Mouse (Mus musculus) left cerebral cortex, postnatal 14 days (tissue): ENCODE results near the gene Kmt5b. TPM values are rescaled to one million over a fixed set of nuclear protein-coding genes. Genes with fewer than 3 reads are reported as not detected.
A peak's percentile ranks its signal among the peaks of the same experiment; 100 is the strongest.

Experiments used
- DNase-seq, 2 experiments: peaks; one replicate each; pipeline ENCODE4 v3.0.0; 2021 to 2022; ENCODE audit warnings: low spot score in 2 of 2, mixed read lengths in 1 of 2
- intact Hi-C: fragments of 180-260 bp; cut with DNase I; formaldehyde crosslinking; loops from one replicate; pipeline ENCODE4 v1.15.1; 2025
- total RNA-seq, 2 experiments: library from RNA; stranded (reverse); gene quantifications; 2 replicates each; pipeline ENCODE4 v1.2.3; 2021

Gene Kmt5b
- total RNA-seq, 2 experiments from 2014 or later: 54.5 to 54.7 TPM

GRCm38 (mm10) chr19:3855091-3855490 lies 87.9 kb downstream of the Kmt5b start:
- DNase-seq: peak in 1 of 2 experiments; percentile 18
- intact Hi-C loops: no loop called here

- intact Hi-C loops: no loop called here
- DNase-seq: peak; percentile 38 to 45
Observed at GRCm38 (mm10) chr19:3855601-3856000, 88.4 kb downstream of the Kmt5b start.

GRCm38 (mm10) chr19:3857220-3857619 lies 90.0 kb downstream of the Kmt5b start:
- intact Hi-C loops: no loop called here
- DNase-seq: no peak

- DNase-seq: no peak
- intact Hi-C loops: no loop called here
Observed at GRCm38 (mm10) chr19:3862713-3863112, 95.5 kb downstream of the Kmt5b start.

DNA sequence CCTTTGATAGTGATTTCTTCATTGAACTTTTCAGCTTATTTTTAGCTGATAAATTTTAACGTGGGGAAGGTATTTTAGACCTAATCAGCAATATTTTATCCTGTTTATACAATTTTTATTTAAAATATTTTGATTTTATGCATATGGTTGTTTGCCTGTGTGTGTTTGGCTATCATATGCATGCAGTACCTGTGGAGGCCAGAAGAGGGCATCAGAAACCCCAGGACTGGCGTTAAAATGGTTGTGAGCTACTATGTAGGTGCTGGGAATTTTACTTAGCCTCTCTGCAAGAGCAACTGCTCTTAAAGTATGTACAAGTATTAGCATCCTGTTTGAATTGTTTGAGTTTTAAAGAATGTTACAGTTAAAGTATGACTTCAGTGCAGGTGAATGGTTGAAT lies 97.7 kb downstream of the Kmt5b start:
- DNase-seq: no peak
- intact Hi-C loops: no loop called here

Other genes starting within 250 kb of the Kmt5b start
- 10 to 100 TPM; 71.8 to 80.5 TPM for gene Ppp6r3, start 191.7 kb upstream of the Kmt5b start, total RNA-seq
- gene Lrp5, start 80.9 kb upstream of the Kmt5b start, total RNA-seq: 10 to 100 TPM in 1 of 2 experiments, 1 to 10 TPM in 1; 9.5 to 10.5 TPM
- 10 to 100 TPM; 42.8 to 52.3 TPM for gene 1810055G02Rik, start 59.1 kb upstream of the Kmt5b start, total RNA-seq
- gene Chka, start 84.4 kb downstream of the Kmt5b start, total RNA-seq: 10 to 100 TPM; 75.5 to 99.5 TPM
- gene Tcirg1, start 139.7 kb downstream of the Kmt5b start, total RNA-seq: 10 to 100 TPM; 14.4 to 16.1 TPM
- 100 to 1,000 TPM; 134 to 149 TPM for gene Ndufs8, start 145.4 kb downstream of the Kmt5b start, total RNA-seq
- gene Aldh3b1, start 162.4 kb downstream of the Kmt5b start, total RNA-seq: 1 to 10 TPM; 1.8 to 2.0 TPM
- 10 to 100 TPM; 16.0 to 18.4 TPM for gene Unc93b1, start 167.8 kb downstream of the Kmt5b start, total RNA-seq
- under 1 TPM in 1 of 2 experiments, not detected in 1; 0.13 TPM for gene Aldh3b3, start 191.2 kb downstream of the Kmt5b start, total RNA-seq
- 1 to 10 TPM; 1.8 to 2.4 TPM for gene Aldh3b2, start 204.9 kb downstream of the Kmt5b start, total RNA-seq
- 1 to 10 TPM; 1.8 to 3.1 TPM for gene Acy3, start 219.1 kb downstream of the Kmt5b start, total RNA-seq
- not detected for gene Tbx10, start 225.3 kb downstream of the Kmt5b start, total RNA-seq
- gene Nudt8, start 233.2 kb downstream of the Kmt5b start, total RNA-seq: 10 to 100 TPM in 1 of 2 experiments, 1 to 10 TPM in 1; 8.5 to 10.3 TPM
- 1 to 10 TPM; 1.2 to 1.6 TPM for gene Gm49405, start 233.2 kb downstream of the Kmt5b start, total RNA-seq
- gene Doc2g, start 235.9 kb downstream of the Kmt5b start, total RNA-seq: 1 to 10 TPM; 3.2 to 3.5 TPM
- 100 to 1,000 TPM; 227 to 231 TPM for gene Ndufv1, start 245.4 kb downstream of the Kmt5b start, total RNA-seq